Mouse (Mus musculus) neural tube, embryonic 11.5 days (tissue): ENCODE results near the gene Srsf4. TPM values are rescaled to one million over a fixed set of nuclear protein-coding genes. Genes with fewer than 3 reads are reported as not detected.

Experiments
- ATAC-seq: fragments of 200-750 bp; cut with Nextera tagmentation; 2 replicates; pipeline ENCODE4 v1.8.0; 2017; ENCODE audit warnings: moderate number of reproducible peaks, mild to moderate bottlenecking, moderate TSS enrichment, moderate library complexity; ENCODE audit not compliant: insufficient read depth, low FRiP score, low TSS enrichment
- DNase-seq: peaks from one replicate; pipeline ENCODE4 v3.0.0-alpha.2; 2015; ENCODE audit warnings: low spot score
- H3K27ac ChIP-seq: fragments of 300-500 bp; sonication (generic); 2 replicates; pipeline ENCODE4 v1.5.1; 2014; ENCODE audit warnings: low read depth, mild to moderate bottlenecking, low read length
- H3K27me3 ChIP-seq: fragments of 300-500 bp; sonication (generic); 2 replicates; pipeline ENCODE4 v1.6.1; 2014; ENCODE audit warnings: mild to moderate bottlenecking, low read length, mixed read lengths; ENCODE audit not compliant: control insufficient read depth, insufficient read depth
- H3K36me3 ChIP-seq: fragments of 300-500 bp; sonication (generic); 2 replicates; pipeline ENCODE4 v1.6.1; 2014; ENCODE audit warnings: mild to moderate bottlenecking, low read length, moderate library complexity, mixed read lengths; ENCODE audit not compliant: control insufficient read depth, insufficient read depth
- H3K4me1 ChIP-seq: fragments of 300-500 bp; sonication (generic); 2 replicates; pipeline ENCODE4 v1.6.1; 2014; ENCODE audit warnings: low read length, mixed read lengths; ENCODE audit not compliant: control insufficient read depth, insufficient read depth
- H3K4me2 ChIP-seq: fragments of 300-500 bp; sonication (generic); 2 replicates; pipeline ENCODE4 v1.6.1; 2014; ENCODE audit warnings: low read depth, mild to moderate bottlenecking, moderate library complexity
- H3K4me3 ChIP-seq: fragments of 300-500 bp; sonication (generic); 2 replicates; pipeline ENCODE4 v1.5.1; 2014; ENCODE audit warnings: low read depth, low read length
- H3K9ac ChIP-seq: fragments of 300-500 bp; sonication (generic); 2 replicates; pipeline ENCODE4 v1.6.1; 2014; ENCODE audit warnings: mild to moderate bottlenecking, low read length
- H3K9me3 ChIP-seq: fragments of 300-500 bp; sonication (generic); 2 replicates; pipeline ENCODE4 v1.6.1; 2016; ENCODE audit warnings: low read length; ENCODE audit not compliant: control insufficient read depth
- WGBS: fragments of 180-500 bp; shearing (Covaris S2); extraction: QIAGEN DNeasy Blood & Tissue Kit; methylation state at CpG from one replicate; pipeline ENCODE4 v1.1.7; 2014; 5-methylcytosine and 5-hydroxymethylcytosine counted together
- polyA plus RNA-seq: library from polyadenylated mRNA; unstranded; fragments of >200 nt; fragmentation: Nextera tagmentation; extraction: Ambion mirVana; gene quantifications from 2 replicates; pipeline ENCODE4 v1.2.1, GENCODE M21; 2014

The Srsf4 gene
- polyA plus RNA-seq, 1 experiment from 2014 or later: 144 TPM

- peak overlapping the region; percentile 53 for H3K27ac ChIP-seq
- H3K27me3 ChIP-seq: peaks cover 59% of the 10 kb centered on the region
- H3K4me2 ChIP-seq: peak overlapping the region; percentile 72
- peak overlapping the region; percentile 50 for H3K4me3 ChIP-seq
- peak overlapping the region; percentile 52 for H3K9ac ChIP-seq
- peaks cover 46% of the 10 kb centered on the region for H3K4me1 ChIP-seq
- no peaks in the 10 kb centered on the region for H3K9me3 ChIP-seq
- H3K36me3 ChIP-seq: peaks cover 5% of the 10 kb centered on the region
- under 1% methylated on average over 75 of the region's 76 CpGs for WGBS
- no peak for ATAC-seq
- DNase-seq: peak; percentile 74
These were observed 47.4 kb downstream of the Srsf4 start for GRCm38 (mm10) chr4:131920595-131921351.

GRCm38 (mm10) chr4:131921461-131922346 is 48.3 kb downstream of the Srsf4 start, which contains the start of gene Tmem200b:
TSS of gene Tmem200b (plus strand) at chr4:131921771.
- Histone ChIP-seq H3K4me1 (peaks cover 41% of the 10 kb centered on the region), H3K36me3 (peaks cover 5% of the 10 kb centered on the region), H3K27me3 (peaks cover 59% of the 10 kb centered on the region), H3K4me3 (peak within 1 kb of the TSS; percentile 50), H3K9me3 (no peaks in the 10 kb centered on the region), H3K4me2 (peak within 1 kb of the TSS; percentile 72), H3K9ac (peak within 1 kb of the TSS; percentile 52), H3K27ac (peak within 1 kb of the TSS; percentile 53)
- DNase-seq (no peak), ATAC-seq (no peak)
- WGBS: 2% methylated on average over 105 of the region's 130 CpGs

- no peak for DNase-seq
- no peak overlapping the region for H3K27ac ChIP-seq
These were observed 49.0 kb downstream of the Srsf4 start for GRCm38 (mm10) chr4:131922404-131922803.

GRCm38 (mm10) chr4:131924096-131924810 is 50.8 kb downstream of the Srsf4 start:
- ATAC-seq: no peak
- no peaks in the 10 kb centered on the region for H3K9me3 ChIP-seq
- H3K4me3 ChIP-seq: no peak overlapping the region
- peaks cover 8% of the 10 kb centered on the region for H3K36me3 ChIP-seq
- no peak overlapping the region for H3K9ac ChIP-seq
- 81% methylated on average over 6 of the region's 6 CpGs for WGBS
- H3K27me3 ChIP-seq: peaks cover 53% of the 10 kb centered on the region
- DNase-seq: no peak
- no peak overlapping the region for H3K4me2 ChIP-seq
- peaks cover 31% of the 10 kb centered on the region for H3K4me1 ChIP-seq
- H3K27ac ChIP-seq: no peak overlapping the region

More at GRCm38 (mm10) chr4:131922404-131922803, 49.0 kb downstream of the Srsf4 start:
- Histone ChIP-seq H3K9me3 (no peaks in the 10 kb centered on the region), H3K4me3 (peak overlapping the region; percentile 50), H3K4me1 (peaks cover 41% of the 10 kb centered on the region), H3K36me3 (peaks cover 5% of the 10 kb centered on the region), H3K4me2 (peak overlapping the region; percentile 72), H3K27me3 (peaks cover 54% of the 10 kb centered on the region), H3K9ac (peak overlapping the region; percentile 52)
- WGBS: 52% methylated on average over 15 of the region's 15 CpGs
- ATAC-seq: no peak

GRCm38 (mm10) chr4:131929146-131929545 is 55.7 kb downstream of the Srsf4 start:
- Histone ChIP-seq H3K9ac (no peak overlapping the region), H3K27ac (no peak overlapping the region), H3K4me2 (no peak overlapping the region), H3K9me3 (no peaks in the 10 kb centered on the region), H3K4me3 (no peak overlapping the region), H3K36me3 (peaks cover 12% of the 10 kb centered on the region), H3K27me3 (peaks cover 6% of the 10 kb centered on the region; the same call in 1 of the 2 replicates), H3K4me1 (no peaks in the 10 kb centered on the region)
- DNase-seq: no peak
- WGBS: 92% methylated on average over 6 of the region's 6 CpGs
- ATAC-seq: no peak

GRCm38 (mm10) chr4:131939459-131939858 is 66.0 kb downstream of the Srsf4 start:
- Histone ChIP-seq H3K9ac (no peak overlapping the region), H3K4me3 (no peak overlapping the region), H3K9me3 (no peaks in the 10 kb centered on the region), H3K4me2 (no peak overlapping the region), H3K36me3 (no peaks in the 10 kb centered on the region; the same call in none of the 2 replicates), H3K27me3 (no peaks in the 10 kb centered on the region), H3K4me1 (no peaks in the 10 kb centered on the region), H3K27ac (no peak overlapping the region)
- no peak for DNase-seq
- no peak for ATAC-seq
- WGBS: 95% methylated on average over 2 of the region's 2 CpGs

GRCm38 (mm10) chr4:131940846-131941245 is 67.4 kb downstream of the Srsf4 start:
- Histone ChIP-seq H3K4me3 (no peak overlapping the region), H3K36me3 (no peaks in the 10 kb centered on the region), H3K9me3 (no peaks in the 10 kb centered on the region), H3K27ac (no peak overlapping the region), H3K4me1 (no peaks in the 10 kb centered on the region), H3K9ac (no peak overlapping the region), H3K27me3 (no peaks in the 10 kb centered on the region), H3K4me2 (no peak overlapping the region)
- 96% methylated on average over 4 of the region's 4 CpGs for WGBS
- DNase-seq: no peak
- ATAC-seq: no peak

GRCm38 (mm10) chr4:131947848-131948247 is 74.4 kb downstream of the Srsf4 start:
- Histone ChIP-seq H3K27me3 (no peaks in the 10 kb centered on the region), H3K9me3 (no peaks in the 10 kb centered on the region), H3K9ac (no peak overlapping the region), H3K4me3 (no peak overlapping the region), H3K4me2 (no peak overlapping the region), H3K27ac (no peak overlapping the region), H3K36me3 (no peaks in the 10 kb centered on the region), H3K4me1 (no peaks in the 10 kb centered on the region)
- 88% methylated on average over 11 of the region's 11 CpGs for WGBS
- DNase-seq: no peak
- no peak for ATAC-seq
